Mouse (Mus musculus): Measurements from ENCODE around the gene Fam222b. TPM values are rescaled to one million over a fixed set of nuclear protein-coding genes. Genes with fewer than 3 reads are reported as not detected.
A peak's percentile ranks its signal among the peaks of the same experiment; 100 is the strongest.

Gene Fam222b
- polyA plus RNA-seq, 1 experiment from 2014 or later: 10.5 TPM

MicroRNAs encoded within 50 kb of the gene (microRNA counts, 519-probe panel; counts per million panel counts)
- microRNA mmu-miR-144: 3,503 counts per million, percentile 82 among the panel's probes with 10 or more counts
- microRNA mmu-miR-451: 3,298 counts per million, percentile 78 among the panel's probes with 10 or more counts

Small RNAs within 50 kb of the gene (microRNA-seq; reads per million reads assigned to microRNA genes)
- gene Mir144: 90.4 reads per million, percentile 49 among the genes with 10 or more reads in this experiment
- not detected for gene Mir451a
- gene Mir451b: not detected
- gene Mir7653: not detected

Other genes with a start within 250 kb of the Fam222b start
- gene Pipox, start 200.6 kb upstream of the Fam222b start, polyA plus RNA-seq (2015; fragmentation: Nextera tagmentation; extraction: Ambion mirVana): 0.74 and 0.91 TPM in 2 replicates
- 0.42 and 0.84 TPM in 2 replicates for gene Sez6, start 163.9 kb upstream of the Fam222b start, polyA plus RNA-seq (2015; fragmentation: Nextera tagmentation; extraction: Ambion mirVana)
- gene Phf12, start 111.9 kb upstream of the Fam222b start, polyA plus RNA-seq (2015; fragmentation: Nextera tagmentation; extraction: Ambion mirVana): 10.7 and 14.1 TPM in 2 replicates
- 16.8 and 17.8 TPM in 2 replicates for gene Dhrs13, start 62.4 kb upstream of the Fam222b start, polyA plus RNA-seq (2015; fragmentation: Nextera tagmentation; extraction: Ambion mirVana)
- 56.1 and 67.6 TPM in 2 replicates for gene Flot2, start 56.7 kb upstream of the Fam222b start, polyA plus RNA-seq (2015; fragmentation: Nextera tagmentation; extraction: Ambion mirVana)
- 30.6 and 33.7 TPM in 2 replicates for gene Eral1, start 14.3 kb upstream of the Fam222b start, polyA plus RNA-seq (2015; fragmentation: Nextera tagmentation; extraction: Ambion mirVana)
- 65.6 and 67.0 TPM in 2 replicates for gene Traf4, start 70.9 kb downstream of the Fam222b start, polyA plus RNA-seq (2015; fragmentation: Nextera tagmentation; extraction: Ambion mirVana)
- gene Nek8, start 82.0 kb downstream of the Fam222b start, polyA plus RNA-seq (2015; fragmentation: Nextera tagmentation; extraction: Ambion mirVana): 15.4 and 16.2 TPM in 2 replicates
- gene Tlcd1, start 82.1 kb downstream of the Fam222b start, polyA plus RNA-seq (2015; fragmentation: Nextera tagmentation; extraction: Ambion mirVana): 31.3 and 32.0 TPM in 2 replicates
- gene Rpl23a, start 88.9 kb downstream of the Fam222b start, polyA plus RNA-seq (2015; fragmentation: Nextera tagmentation; extraction: Ambion mirVana): 1,208 and 1,454 TPM in 2 replicates
- gene Rab34, start 93.8 kb downstream of the Fam222b start, polyA plus RNA-seq (2015; fragmentation: Nextera tagmentation; extraction: Ambion mirVana): 153 and 164 TPM in 2 replicates
- 3.1 and 3.5 TPM in 2 replicates for gene Proca1, start 98.7 kb downstream of the Fam222b start, polyA plus RNA-seq (2015; fragmentation: Nextera tagmentation; extraction: Ambion mirVana)
- 93.2 and 97.7 TPM in 2 replicates for gene Sdf2, start 151.1 kb downstream of the Fam222b start, polyA plus RNA-seq (2015; fragmentation: Nextera tagmentation; extraction: Ambion mirVana)
- 27.4 and 28.2 TPM in 2 replicates for gene Supt6, start 151.3 kb downstream of the Fam222b start, polyA plus RNA-seq (2015; fragmentation: Nextera tagmentation; extraction: Ambion mirVana)
- gene 2610507B11Rik, start 167.1 kb downstream of the Fam222b start, polyA plus RNA-seq (2015; fragmentation: Nextera tagmentation; extraction: Ambion mirVana): 63.3 and 68.8 TPM in 2 replicates
- 0.09 TPM in 1 of 2 replicates, not detected in the other for gene BC030499, start 196.2 kb downstream of the Fam222b start, polyA plus RNA-seq (2015; fragmentation: Nextera tagmentation; extraction: Ambion mirVana)
- 26.3 and 29.5 TPM in 2 replicates for gene Spag5, start 206.9 kb downstream of the Fam222b start, polyA plus RNA-seq (2015; fragmentation: Nextera tagmentation; extraction: Ambion mirVana)
- gene Aldoc, start 228.3 kb downstream of the Fam222b start, polyA plus RNA-seq (2015; fragmentation: Nextera tagmentation; extraction: Ambion mirVana): 25.0 and 25.5 TPM in 2 replicates
- 83.9 and 85.7 TPM in 2 replicates for gene Pigs, start 233.8 kb downstream of the Fam222b start, polyA plus RNA-seq (2015; fragmentation: Nextera tagmentation; extraction: Ambion mirVana)
- gene Unc119, start 248.8 kb downstream of the Fam222b start, polyA plus RNA-seq (2015; fragmentation: Nextera tagmentation; extraction: Ambion mirVana): 35.8 and 44.3 TPM in 2 replicates